Mouse (Mus musculus): Measurements from ENCODE around the gene Smc6. TPM values are rescaled to one million over a fixed set of nuclear protein-coding genes. Genes with fewer than 3 reads are reported as not detected.

The Smc6 gene
- polyA plus RNA-seq, 1 experiment = 33.0 TPM

DNA sequence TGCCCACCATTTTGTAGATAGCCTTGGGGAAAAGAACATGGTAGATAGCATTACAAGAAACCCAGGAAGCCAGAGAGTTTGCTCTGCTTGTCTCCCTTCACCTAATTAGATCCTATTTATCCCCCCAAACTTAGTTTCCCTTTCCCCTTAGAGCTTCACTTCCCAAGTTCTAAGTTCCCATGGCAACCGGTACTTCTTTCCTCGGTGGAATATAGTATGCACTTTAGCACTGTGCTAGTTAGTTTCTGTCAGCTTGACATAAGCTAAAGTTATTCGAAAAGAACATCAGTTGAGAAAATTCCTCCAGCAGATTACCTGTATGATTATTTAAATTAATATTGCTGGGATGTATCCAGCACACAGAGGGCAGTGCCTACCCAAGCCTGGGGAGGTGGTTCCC lies 60.8 kb downstream of the Smc6 start:
- no peaks in the 10 kb centered on the region for H3K4me1 ChIP-seq (ENCODE audit: control insufficient read depth, insufficient read depth, insufficient read length, low read length)
- H3K4me3 ChIP-seq (ENCODE audit: insufficient read depth, low read depth, low read length) = no peak overlapping the region
- H3K27ac ChIP-seq (replicated peaks; ENCODE audit: low read depth, low read length) = no peak overlapping the region

DNA sequence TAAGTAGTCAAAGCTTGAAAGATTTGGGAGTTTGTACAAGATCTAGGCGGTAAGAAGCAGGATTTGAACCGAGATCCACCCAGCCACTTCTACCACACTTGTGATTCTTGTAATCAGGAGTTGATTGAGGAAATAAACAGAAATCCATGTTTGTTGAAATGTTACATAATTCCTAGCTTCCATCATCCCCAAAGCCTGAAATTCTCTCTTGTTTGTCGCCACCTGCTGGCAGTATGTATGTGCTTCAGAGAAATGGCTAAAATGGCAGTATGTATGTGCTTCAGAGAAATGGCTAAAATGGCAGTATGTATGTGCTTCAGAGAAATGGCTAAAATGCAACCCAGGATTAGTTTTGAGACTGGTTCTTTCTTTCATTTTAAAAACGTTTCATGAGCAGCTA lies 71.2 kb downstream of the Smc6 start:
- Histone ChIP-seq H3K4me3 (ENCODE audit: insufficient read depth, low read depth, low read length) (no peak overlapping the region), H3K4me1 (ENCODE audit: control insufficient read depth, insufficient read depth, insufficient read length, low read length) (no peaks in the 10 kb centered on the region), H3K27ac (replicated peaks; ENCODE audit: low read depth, low read length) (no peak overlapping the region)

DNA sequence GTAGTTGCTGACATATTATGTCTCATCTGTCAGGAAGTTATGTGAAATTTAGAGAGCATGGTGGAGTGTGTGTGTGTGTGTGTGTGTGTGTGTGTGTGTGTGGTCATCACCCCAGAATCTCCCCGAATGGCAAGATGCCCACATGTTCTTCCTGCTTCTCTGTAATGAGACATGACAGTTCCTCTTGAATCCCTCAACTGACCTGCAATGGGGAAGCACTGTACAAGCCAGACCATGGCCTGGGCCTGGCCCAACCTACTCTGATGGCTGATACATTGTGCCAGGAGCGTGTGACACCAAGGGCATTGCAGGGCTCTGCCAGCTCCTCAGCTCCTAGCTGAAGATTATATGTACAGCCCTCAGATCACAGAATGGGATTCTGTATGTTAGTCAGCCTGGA lies 72.6 kb downstream of the Smc6 start:
- Histone ChIP-seq H3K27ac (replicated peaks; ENCODE audit: low read depth, low read length) (no peak overlapping the region), H3K4me1 (ENCODE audit: control insufficient read depth, insufficient read depth, insufficient read length, low read length) (no peaks in the 10 kb centered on the region), H3K4me3 (ENCODE audit: insufficient read depth, low read depth, low read length) (no peak overlapping the region)

DNA sequence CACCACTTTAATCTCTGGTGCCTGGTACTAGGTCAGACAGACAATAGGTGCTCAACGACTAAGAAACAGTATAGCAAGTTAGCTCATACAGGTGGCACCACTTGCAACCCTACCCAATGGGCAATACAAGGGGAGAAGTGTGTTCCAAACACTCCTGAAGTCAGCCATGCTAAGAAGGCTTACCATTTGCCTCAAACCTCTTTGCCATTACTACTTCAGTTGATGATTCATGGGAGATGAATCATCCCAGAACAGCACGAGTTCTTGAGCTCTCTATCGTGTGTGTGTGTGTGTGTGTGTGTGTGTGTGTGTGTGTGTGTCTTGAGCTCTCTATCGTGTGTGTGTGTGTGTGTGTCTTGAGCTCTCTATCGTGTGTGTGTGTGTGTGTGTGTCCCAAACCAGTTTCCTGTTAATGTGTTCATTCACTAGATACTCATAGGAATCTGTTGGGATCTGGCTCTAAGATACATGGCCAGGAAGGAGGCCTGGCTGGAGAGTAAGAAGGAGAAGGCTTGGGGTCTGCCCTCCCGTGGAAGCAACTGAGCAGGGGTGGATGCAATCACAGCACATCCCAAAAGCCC lies 76.4 kb downstream of the Smc6 start:
- no peaks in the 10 kb centered on the region for H3K4me1 ChIP-seq (ENCODE audit: control insufficient read depth, insufficient read depth, insufficient read length, low read length)
- H3K4me3 ChIP-seq (ENCODE audit: insufficient read depth, low read depth, low read length) = no peak overlapping the region
- no peak overlapping the region for H3K27ac ChIP-seq (replicated peaks; ENCODE audit: low read depth, low read length)

DNA sequence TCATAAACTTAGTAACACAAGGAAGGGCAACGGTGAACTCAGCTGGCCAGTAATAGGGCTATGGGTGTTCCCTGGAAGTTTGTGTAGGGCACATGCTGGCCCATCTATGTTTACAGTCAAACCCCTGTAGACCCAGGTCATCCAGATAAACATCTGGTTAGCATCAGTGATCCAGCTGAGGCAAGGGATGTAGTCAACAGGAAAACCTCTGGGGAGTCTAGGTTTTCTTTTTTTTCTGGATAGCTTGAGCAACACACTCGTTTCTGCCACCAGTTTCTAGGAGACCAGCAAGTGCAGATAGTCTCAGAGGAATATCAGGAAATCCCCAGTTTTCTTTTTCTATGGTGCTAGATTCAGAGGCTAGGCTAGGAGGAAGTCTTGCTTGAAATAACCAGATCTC lies 80.3 kb downstream of the Smc6 start:
- no peak overlapping the region for H3K27ac ChIP-seq (replicated peaks; ENCODE audit: low read depth, low read length)

DNA sequence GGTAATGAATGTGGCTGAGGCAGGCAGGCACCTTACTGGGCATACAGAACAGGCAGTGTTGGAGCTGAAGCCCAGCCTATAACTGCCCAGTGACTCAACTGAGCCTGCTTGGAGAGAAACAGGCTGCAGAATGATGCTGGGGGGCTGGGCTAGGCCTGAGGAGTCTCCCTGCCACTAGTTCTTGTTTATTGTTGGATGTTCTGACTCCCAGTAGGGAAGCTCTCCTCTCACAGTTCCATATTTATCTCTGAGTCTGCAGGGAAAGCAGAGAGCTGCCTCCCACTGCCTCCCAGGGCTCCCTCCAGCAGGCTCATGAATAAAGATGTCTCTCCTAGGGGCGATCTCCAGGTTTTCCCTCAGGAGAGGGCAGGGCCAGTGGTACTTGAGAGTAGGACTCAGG lies 82.7 kb downstream of the Smc6 start:
- H3K4me1 ChIP-seq (ENCODE audit: control insufficient read depth, insufficient read depth, insufficient read length, low read length) = no peaks in the 10 kb centered on the region
- H3K4me3 ChIP-seq (ENCODE audit: insufficient read depth, low read depth, low read length) = no peak overlapping the region
- H3K27ac ChIP-seq (replicated peaks; ENCODE audit: low read depth, low read length) = no peak overlapping the region

More for the DNA sequence above, 80.3 kb downstream of the Smc6 start:
- H3K4me1 ChIP-seq (ENCODE audit: control insufficient read depth, insufficient read depth, insufficient read length, low read length) = no peaks in the 10 kb centered on the region
- H3K4me3 ChIP-seq (ENCODE audit: insufficient read depth, low read depth, low read length) = no peak overlapping the region

DNA sequence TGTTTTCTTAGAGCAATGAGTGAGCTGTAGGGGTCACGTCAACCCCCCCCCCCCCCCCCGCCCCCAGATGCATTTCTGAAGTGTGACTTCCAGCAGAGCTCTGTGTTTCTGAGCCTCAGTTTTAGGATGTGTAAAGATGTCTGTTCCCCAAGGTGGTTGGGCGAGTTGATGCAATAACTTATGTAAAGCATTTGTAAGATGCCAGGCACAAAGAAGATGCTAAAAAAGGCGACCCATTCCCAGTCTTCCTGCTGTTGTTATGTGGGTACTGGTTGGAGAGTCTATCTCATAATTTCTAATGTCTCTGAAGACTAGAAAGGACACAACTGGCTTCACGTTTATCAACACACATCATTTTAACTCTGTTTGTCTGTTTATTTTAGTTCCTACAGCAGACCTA lies 84.2 kb downstream of the Smc6 start:
- H3K4me3 ChIP-seq (ENCODE audit: insufficient read depth, low read depth, low read length) = no peak overlapping the region
- H3K4me1 ChIP-seq (ENCODE audit: control insufficient read depth, insufficient read depth, insufficient read length, low read length) = no peaks in the 10 kb centered on the region
- no peak overlapping the region for H3K27ac ChIP-seq (replicated peaks; ENCODE audit: low read depth, low read length)

DNA sequence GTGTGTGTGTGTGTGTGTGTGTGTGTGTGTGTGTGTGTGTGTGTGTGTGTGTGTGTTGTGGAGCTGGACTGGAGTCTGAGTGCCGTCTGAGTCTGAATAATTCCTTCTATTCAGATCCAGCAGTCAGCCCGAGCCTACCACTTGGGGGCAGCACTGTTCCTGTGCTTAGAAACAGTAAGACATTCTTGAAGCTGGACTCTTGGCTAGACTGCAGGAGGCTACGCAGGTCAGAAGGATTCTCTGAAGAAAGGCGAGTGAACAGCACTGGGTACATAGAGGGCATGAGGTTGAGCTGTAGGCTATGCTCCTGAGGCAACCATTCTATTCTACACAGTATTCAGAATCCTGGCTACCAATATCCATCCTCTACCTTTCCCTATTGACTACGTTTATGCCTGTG lies 85.2 kb downstream of the Smc6 start:
- Histone ChIP-seq H3K4me1 (ENCODE audit: control insufficient read depth, insufficient read depth, insufficient read length, low read length) (no peaks in the 10 kb centered on the region), H3K4me3 (ENCODE audit: insufficient read depth, low read depth, low read length) (no peak overlapping the region)

DNA sequence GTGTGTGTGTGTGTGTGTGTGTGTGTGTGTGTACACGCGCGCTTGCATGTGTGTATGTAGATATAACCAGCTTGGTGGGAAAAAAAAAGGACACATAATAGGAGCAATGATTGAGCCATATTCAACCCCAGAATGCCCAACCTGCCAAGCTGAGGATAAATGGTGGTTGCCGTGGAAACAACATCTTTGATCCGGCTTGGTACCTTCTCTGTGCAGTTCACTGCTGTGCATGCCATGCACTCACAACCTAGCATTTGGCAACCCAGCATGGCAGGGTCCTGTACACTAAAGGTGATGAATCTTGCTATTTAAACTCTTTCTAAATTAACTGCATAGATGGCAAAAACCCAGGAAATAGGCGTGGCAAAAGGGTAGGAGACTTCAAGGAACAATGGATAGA lies 96.7 kb downstream of the Smc6 start:
- no peak overlapping the region for H3K4me3 ChIP-seq (ENCODE audit: insufficient read depth, low read depth, low read length)
- H3K4me1 ChIP-seq (ENCODE audit: control insufficient read depth, insufficient read depth, insufficient read length, low read length) = no peaks in the 10 kb centered on the region
- no peak overlapping the region for H3K27ac ChIP-seq (replicated peaks; ENCODE audit: low read depth, low read length)

More for the DNA sequence above, 85.2 kb downstream of the Smc6 start:
- no peak overlapping the region for H3K27ac ChIP-seq (replicated peaks; ENCODE audit: low read depth, low read length)

DNA sequence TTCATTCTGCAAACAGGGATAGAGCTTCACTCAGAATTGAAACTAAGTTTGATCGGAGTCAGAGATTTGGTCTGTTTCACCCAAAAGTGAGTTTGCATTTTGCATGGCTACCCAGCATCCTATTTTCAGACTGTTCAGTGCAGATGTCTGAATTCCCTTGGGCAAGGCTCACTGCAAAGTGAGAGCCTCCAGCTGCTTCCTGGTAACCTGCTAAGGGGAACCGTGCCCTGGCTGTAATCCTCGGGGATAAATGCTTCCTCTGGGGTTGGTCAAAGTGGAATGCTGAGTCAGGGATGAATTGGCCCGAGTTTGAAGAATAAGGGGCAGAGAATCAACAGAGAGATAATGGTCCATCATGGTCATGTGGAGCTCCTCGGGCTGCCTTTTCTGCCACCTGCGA lies 99.2 kb downstream of the Smc6 start:
- no peak overlapping the region for H3K27ac ChIP-seq (replicated peaks; ENCODE audit: low read depth, low read length)
- no peak overlapping the region for H3K4me3 ChIP-seq (ENCODE audit: insufficient read depth, low read depth, low read length)
- H3K4me1 ChIP-seq (ENCODE audit: control insufficient read depth, insufficient read depth, insufficient read length, low read length) = no peaks in the 10 kb centered on the region

DNA sequence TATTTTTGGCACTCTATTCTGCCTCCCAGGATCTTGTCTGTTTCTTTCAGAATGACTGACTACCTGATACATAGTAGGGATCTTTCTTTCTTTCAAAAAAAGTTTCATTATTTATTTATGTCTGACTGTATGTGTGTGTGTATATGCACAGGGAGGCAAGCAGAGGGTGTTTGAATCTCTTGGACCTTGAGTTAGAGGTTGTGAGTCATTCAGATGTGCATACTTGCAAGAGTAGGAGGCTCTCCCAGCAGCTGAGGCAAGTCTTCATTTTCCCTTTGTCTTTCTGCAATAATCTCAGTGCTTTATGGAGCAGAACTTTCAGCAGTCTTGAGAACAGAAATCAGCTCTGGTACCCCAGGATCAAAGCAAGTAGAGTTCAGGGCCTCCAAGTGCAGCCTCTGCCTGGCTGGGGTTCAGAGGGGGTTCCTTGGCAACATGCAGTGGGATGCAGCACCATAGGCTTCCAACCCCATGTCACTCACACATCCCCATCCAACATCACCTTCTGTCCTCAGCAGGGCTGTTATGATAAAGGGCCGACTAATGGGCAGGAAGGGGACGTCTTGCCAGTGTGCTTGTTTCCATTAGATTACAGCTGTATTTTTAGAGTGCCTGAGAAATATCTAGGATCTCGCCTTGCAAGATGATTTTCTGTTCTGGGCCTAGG lies 101.5 kb downstream of the Smc6 start:
- Histone ChIP-seq H3K4me1 (ENCODE audit: control insufficient read depth, insufficient read depth, insufficient read length, low read length) (no peaks in the 10 kb centered on the region), H3K4me3 (ENCODE audit: insufficient read depth, low read depth, low read length) (no peak overlapping the region), H3K27ac (replicated peaks; ENCODE audit: low read depth, low read length) (no peak overlapping the region)

Other genes with a start within 250 kb of the Smc6 start
- 9.7 and 11.2 TPM in 2 replicates for gene Kcns3, start 114.8 kb upstream of the Smc6 start, polyA plus RNA-seq (2012; ENCODE audit: insufficient read depth, insufficient read length, missing spikeins)
- not detected in 2 replicates for gene Msgn1, start 56.9 kb upstream of the Smc6 start, polyA plus RNA-seq (2012; ENCODE audit: insufficient read depth, insufficient read length, missing spikeins)
- gene Gen1, start 85 bp upstream of the Smc6 start, polyA plus RNA-seq (2012; ENCODE audit: insufficient read depth, insufficient read length, missing spikeins) = 0.95 and 1.1 TPM in 2 replicates
- 0.79 TPM in 1 of 2 replicates, not detected in the other for gene Vsnl1, start 170.7 kb downstream of the Smc6 start, polyA plus RNA-seq (2012; ENCODE audit: insufficient read depth, insufficient read length, missing spikeins)
- gene Rad51ap2, start 190.2 kb downstream of the Smc6 start, polyA plus RNA-seq (2012; ENCODE audit: insufficient read depth, insufficient read length, missing spikeins) = not detected in 2 replicates